In the genomic region with DNA sequence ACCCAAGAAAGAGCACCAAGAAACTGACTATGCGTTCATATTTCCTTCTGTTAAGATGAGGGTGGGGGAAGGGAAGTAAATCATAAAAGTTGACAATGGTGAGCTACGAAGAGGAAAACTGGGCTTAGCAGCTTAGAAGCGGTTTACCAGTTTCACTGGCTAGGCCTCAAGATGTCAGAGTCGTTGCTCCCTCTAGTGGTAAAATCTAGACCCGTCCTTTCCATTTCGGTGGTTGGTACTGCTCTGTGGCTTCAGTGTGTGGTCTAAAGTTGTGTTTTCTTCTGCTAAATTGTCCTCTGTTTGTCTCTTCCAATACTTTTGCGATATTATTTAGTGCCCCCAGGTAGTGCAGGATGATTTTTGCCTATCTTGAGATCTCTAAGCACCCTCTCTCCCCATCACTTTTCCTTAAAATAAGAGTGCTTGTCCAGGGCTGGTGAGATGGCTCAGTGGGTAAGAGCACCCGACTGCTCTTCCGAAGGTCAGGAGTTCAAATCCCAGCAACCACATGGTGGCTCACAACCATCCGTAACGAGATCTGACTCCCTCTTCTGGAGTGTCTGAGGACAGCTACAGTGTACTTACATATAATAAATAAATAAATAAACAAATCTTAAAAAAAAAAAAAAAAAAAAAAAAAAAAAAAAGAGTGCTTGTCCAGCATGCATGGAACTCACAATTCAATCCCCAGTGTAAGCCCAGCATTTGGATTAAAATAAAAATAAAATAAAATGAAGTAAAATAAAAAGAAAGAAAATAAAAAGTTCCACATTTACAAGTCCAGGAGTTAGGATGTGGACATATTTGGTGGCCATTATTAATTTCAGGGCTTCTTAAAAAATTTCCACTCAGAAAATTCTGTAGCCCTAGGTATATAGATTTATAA, we compare ENCODE assay signal across 8 mouse cellular contexts. TPM values are rescaled to one million over a fixed set of nuclear protein-coding genes. Genes with fewer than 3 reads are reported as not detected.
DNase-seq lines count a peak whose midpoint lies in the region; ATAC-seq and TF ChIP-seq lines count a peak whose summit lies in the region.
"Had no signal": no experiment of that assay in that cellular context is flagged by ENCODE, and none has a peak within 500 bp of the region (broad histone marks: within the 10 kb centered on the region; RNA-seq: fewer than 3 reads in every experiment).

No protein-coding gene starts in this region.

- WGBS in bone marrow, adult 2 months, result 25% methylated on average over 11 of the region's 11 CpGs
- WGBS in liver, embryonic 13.5 days (ENCODE audit: insufficient replicate concordance), result 25% methylated on average over 9 of the region's 11 CpGs
- WGBS in neural tube, embryonic 14.5 days, result 21% methylated on average over 9 of the region's 11 CpGs

- H3K9me3 ChIP-seq in liver, embryonic 13.5 days (replicated peaks), result no peaks in the 10 kb centered on the region
- H3K9me3 ChIP-seq in neural tube, embryonic 14.5 days (ENCODE audit: control insufficient read depth, low read length), result no peaks in the 10 kb centered on the region

- no peak overlapping the region for H3K27ac ChIP-seq in bone marrow, adult 2 months (ENCODE audit: control insufficient read depth, insufficient read depth, low read depth, low read length, poor library complexity)
- no peak overlapping the region for H3K27ac ChIP-seq in liver, embryonic 13.5 days
- H3K27ac ChIP-seq in neural tube, embryonic 14.5 days (ENCODE audit: low read depth, low read length), result no peak overlapping the region

- TF ChIP-seq CTCF in bone marrow, adult 2 months (IDR thresholded peaks at IDR 0.05; ENCODE audit: control insufficient read depth, insufficient read depth, low read length), result peak; percentile 55

- no peaks in the 10 kb centered on the region for H3K4me1 ChIP-seq in bone marrow, adult 2 months (ENCODE audit: control insufficient read depth, insufficient read depth, low read length)
- H3K4me1 ChIP-seq in liver, embryonic 13.5 days (replicated peaks), result no peaks in the 10 kb centered on the region
- no peaks in the 10 kb centered on the region for H3K4me1 ChIP-seq in neural tube, embryonic 14.5 days (ENCODE audit: control insufficient read depth, insufficient read depth, low read length)

- peak; percentile 80 for ATAC-seq in erythroblast, adult 5-6 weeks (replicated peaks; ENCODE audit: low FRiP score, poor library complexity, severe bottlenecking)
- ATAC-seq in liver, embryonic 13.5 days (ENCODE audit: low read depth), result no peak; the same call in 1 of the 2 replicates
- ATAC-seq in neural tube, embryonic 14.5 days (ENCODE audit: low read depth), result peak; percentile 77

- H3K4me3 ChIP-seq in bone marrow, adult 2 months (replicated peaks; ENCODE audit: control insufficient read depth, low read depth, low read length), result no peak overlapping the region
- H3K4me3 ChIP-seq in liver, embryonic 13.5 days (replicated peaks), result no peak overlapping the region
- no peak overlapping the region for H3K4me3 ChIP-seq in neural tube, embryonic 14.5 days (ENCODE audit: low read depth, low read length)

- no peak overlapping the region for H3K4me2 ChIP-seq in liver, embryonic 13.5 days
- H3K4me2 ChIP-seq in neural tube, embryonic 14.5 days (ENCODE audit: low read depth, low read length), result no peak overlapping the region

- no peak for TF ChIP-seq POLR2A in bone marrow, adult 2 months (IDR thresholded peaks at IDR 0.05; ENCODE audit: borderline replicate concordance, control insufficient read depth, low read depth, low read length)

- H3K36me3 ChIP-seq in liver, embryonic 13.5 days, result no peaks in the 10 kb centered on the region
- H3K36me3 ChIP-seq in neural tube, embryonic 14.5 days (ENCODE audit: control insufficient read depth, insufficient read depth, low read length), result no peaks in the 10 kb centered on the region

- H3K27me3 ChIP-seq in liver, embryonic 13.5 days, result no peaks in the 10 kb centered on the region
- no peaks in the 10 kb centered on the region for H3K27me3 ChIP-seq in neural tube, embryonic 14.5 days (ENCODE audit: control insufficient read depth, insufficient read depth, low read length)

- H3K9ac ChIP-seq in liver, embryonic 13.5 days, result no peak overlapping the region
- no peak overlapping the region for H3K9ac ChIP-seq in neural tube, embryonic 14.5 days (replicated peaks; ENCODE audit: low read depth, low read length)

- DNase-seq in 3134 (ENCODE audit: extremely low read depth, insufficient read length, low spot score), result peak; percentile 34
- DNase-seq in 3T3-L1 (ENCODE audit: low read depth, low spot score), result peak; percentile 93
- peak; percentile 91 for DNase-seq in induced T-regulatory cell, adult 2 months (ENCODE audit: low read depth)
- DNase-seq in liver, embryonic 13.5 days, result peak; percentile 3

RNA-seq across cellular contexts. Expression of gene Zfp287, which starts 38.2 kb away (rescaled TPM):
- polyA plus RNA-seq in bone marrow, adult 2 months (2011; ENCODE audit: insufficient read depth, insufficient read length, low replicate concordance, missing spikeins), result 0.66 and 2.3 TPM in 2 replicates
- total RNA-seq in erythroblast, adult 5-6 weeks (2015; ENCODE audit: low replicate concordance), result not detected in 2 replicates
- total RNA-seq in erythroblast, adult 5-6 weeks (2017; ENCODE audit: low replicate concordance), result 0.98 TPM in 1 of 2 replicates, not detected in the other
- 0.47 and 0.57 TPM in 2 replicates for polyA plus RNA-seq in liver, embryonic 13.5 days (2015; fragmentation: Nextera tagmentation; extraction: Ambion mirVana)
- polyA plus RNA-seq in neural tube, embryonic 14.5 days (2014; fragmentation: Nextera tagmentation; extraction: Ambion mirVana), result 24.7 and 25.3 TPM in 2 replicates

RNA-seq across cellular contexts. Expression of gene Mmgt2, which starts 45.1 kb away (rescaled TPM):
- 5.2 and 6.8 TPM in 2 replicates for polyA plus RNA-seq in bone marrow, adult 2 months (2011; ENCODE audit: insufficient read depth, insufficient read length, low replicate concordance, missing spikeins)
- 1.3 and 1.5 TPM in 2 replicates for total RNA-seq in erythroblast, adult 5-6 weeks (2015; ENCODE audit: low replicate concordance)
- 2.8 TPM in 1 of 2 replicates, not detected in the other for total RNA-seq in erythroblast, adult 5-6 weeks (2017; ENCODE audit: low replicate concordance)
- 12.2 and 12.3 TPM in 2 replicates for polyA plus RNA-seq in liver, embryonic 13.5 days (2015; fragmentation: Nextera tagmentation; extraction: Ambion mirVana)
- 25.9 and 27.4 TPM in 2 replicates for polyA plus RNA-seq in neural tube, embryonic 14.5 days (2014; fragmentation: Nextera tagmentation; extraction: Ambion mirVana)

RNA-seq across cellular contexts. Expression of gene Lrrc75a, which starts 45.2 kb away (rescaled TPM):
- polyA plus RNA-seq in bone marrow, adult 2 months (2011; ENCODE audit: insufficient read depth, insufficient read length, low replicate concordance, missing spikeins), result 0.49 and 2.5 TPM in 2 replicates
- total RNA-seq in erythroblast, adult 5-6 weeks (2015; ENCODE audit: low replicate concordance), result not detected in 2 replicates
- total RNA-seq in erythroblast, adult 5-6 weeks (2017; ENCODE audit: low replicate concordance), result 0.84 and 1.5 TPM in 2 replicates
- 1.3 and 1.4 TPM in 2 replicates for polyA plus RNA-seq in liver, embryonic 13.5 days (2015; fragmentation: Nextera tagmentation; extraction: Ambion mirVana)
- 10.1 and 10.5 TPM in 2 replicates for polyA plus RNA-seq in neural tube, embryonic 14.5 days (2014; fragmentation: Nextera tagmentation; extraction: Ambion mirVana)

RNA-seq across cellular contexts. Expression of gene Gm10428, which starts 59.4 kb away (rescaled TPM):
- not detected in 2 replicates for polyA plus RNA-seq in bone marrow, adult 2 months (2011; ENCODE audit: insufficient read depth, insufficient read length, low replicate concordance, missing spikeins)
- not detected in 2 replicates for total RNA-seq in erythroblast, adult 5-6 weeks (2015; ENCODE audit: low replicate concordance)
- total RNA-seq in erythroblast, adult 5-6 weeks (2017; ENCODE audit: low replicate concordance), result not detected in 2 replicates
- not detected in 2 replicates for polyA plus RNA-seq in liver, embryonic 13.5 days (2015; fragmentation: Nextera tagmentation; extraction: Ambion mirVana)
- polyA plus RNA-seq in neural tube, embryonic 14.5 days (2014; fragmentation: Nextera tagmentation; extraction: Ambion mirVana), result not detected in 2 replicates
- total RNA-seq: left cerebral cortex, postnatal 10 days had no signal

Comparison
In these comparisons a context has a peak if more than half of its experiments do, and no peak if none do; other contexts are left out.
1. DNase-seq: peak in every context shown above with its lines; median percentile 93 in 3T3-L1; 91 in induced T-regulatory cell, adult 2 months; 34 in 3134; 3 in liver, embryonic 13.5 days.